Mouse (Mus musculus) bone marrow macrophage, adult 2 months (primary cell): ENCODE results near the gene Foxp4.

Source experiments
- CTCF ChIP-seq: IDR thresholded peaks from 2 replicates; pipeline ENCODE4 v1.5.1; 2012; ENCODE audit warnings: low read depth, mild to moderate bottlenecking, low read length, moderate library complexity
- POLR2A ChIP-seq: IDR thresholded peaks from 2 replicates; pipeline ENCODE4 v1.6.1; 2012; ENCODE audit warnings: mild to moderate bottlenecking, low read depth, low read length, borderline replicate concordance

DNA sequence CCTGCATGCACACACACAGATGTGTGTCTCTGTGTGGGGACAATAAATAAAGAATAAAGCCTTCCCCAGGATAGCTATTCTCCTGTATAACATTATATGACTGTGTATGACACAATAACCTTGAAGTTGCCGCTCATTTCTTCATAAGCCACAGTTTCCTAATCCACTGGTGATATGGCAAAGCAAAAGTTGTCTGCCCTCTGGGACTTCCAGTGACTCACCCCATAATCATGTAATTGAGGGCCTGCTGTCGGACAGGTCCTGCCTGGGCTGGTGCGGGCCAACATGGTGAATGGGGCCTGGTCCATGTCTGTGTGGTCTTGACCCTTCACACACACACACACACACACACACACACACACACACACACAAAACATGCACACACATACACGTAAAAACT, 70.7 kb downstream of the Foxp4 start:
- no peak for TF ChIP-seq CTCF
- TF ChIP-seq POLR2A, result no peak
